Mouse (Mus musculus) small intestine, adult 2 months (tissue): ENCODE results near the gene Grn.

Source experiments
- CTCF ChIP-seq: fragments of 200-500 bp; IDR thresholded peaks from 2 replicates; pipeline ENCODE4 v1.5.1; 2012; ENCODE audit warnings: low read depth, mild to moderate bottlenecking, control low read depth, inconsistent platforms, low read length, moderate library complexity, mixed read lengths; ENCODE audit not compliant: insufficient replicate concordance, insufficient read length; ENCODE audit errors: extremely low read depth
- POLR2A ChIP-seq: fragments of 200-500 bp; IDR thresholded peaks from 2 replicates; pipeline ENCODE4 v1.6.1; 2012; ENCODE audit warnings: low read depth, mild to moderate bottlenecking, control low read depth, inconsistent platforms, low read length, moderate library complexity

DNA sequence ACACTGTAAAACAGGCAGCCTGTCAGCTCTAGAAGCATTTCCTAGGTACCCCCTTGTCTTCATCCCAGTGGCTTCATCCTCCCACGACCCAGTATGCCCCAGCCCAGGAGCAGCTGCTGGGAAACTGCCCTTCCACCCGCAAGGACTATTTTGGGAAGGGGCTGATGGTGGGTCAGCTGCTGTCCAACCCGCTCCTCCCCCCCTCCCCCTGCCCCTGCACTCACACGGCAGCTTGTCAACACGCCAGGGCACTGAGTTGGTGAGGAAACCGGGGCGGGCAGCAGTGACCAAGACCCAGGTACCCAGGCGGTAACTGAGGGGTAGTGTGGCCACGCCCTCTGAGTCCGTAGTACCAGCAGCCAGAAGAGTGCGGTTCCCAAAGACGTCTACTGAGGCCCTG, 13.6 kb downstream of the Grn start:
- TF ChIP-seq CTCF = no peak
- no peak for TF ChIP-seq POLR2A
